ENCODE assay signal across 8 mouse cellular contexts in the genomic region with DNA sequence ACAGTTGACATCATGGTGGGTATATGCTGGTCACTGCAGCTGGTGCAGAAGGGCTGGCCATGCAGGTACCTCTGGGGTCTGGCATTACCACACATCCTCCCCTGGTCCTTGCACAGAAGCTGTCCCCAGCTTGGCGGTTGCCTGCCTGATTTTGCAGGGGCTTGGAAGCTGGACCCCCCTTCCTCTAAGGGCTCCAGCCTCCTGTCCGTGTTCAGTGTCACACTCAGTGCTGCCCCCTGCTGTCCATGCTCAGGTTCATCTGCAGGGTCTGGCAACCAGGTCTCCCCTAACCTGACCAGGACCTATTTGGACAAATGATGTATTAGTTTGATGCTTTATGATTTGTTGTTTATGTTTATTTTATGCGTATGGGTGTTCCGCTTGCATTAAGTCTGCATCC. TPM values are rescaled to one million over a fixed set of nuclear protein-coding genes. Genes with fewer than 3 reads are reported as not detected.
DNase-seq lines count a peak whose midpoint lies in the region; ATAC-seq and TF ChIP-seq lines count a peak whose summit lies in the region.

No protein-coding gene starts in this region.

- H3K79me2 ChIP-seq in heart, adult 2 months (replicated peaks; ENCODE audit: control insufficient read depth, insufficient read depth, low read length): no peaks in the 10 kb centered on the region
- H3K79me2 ChIP-seq in MEL (ENCODE audit: control insufficient read depth, insufficient read depth, low read length, poor library complexity): no peaks in the 10 kb centered on the region

- no peaks in the 10 kb centered on the region for H3K9me3 ChIP-seq in MEL (replicated peaks; ENCODE audit: insufficient read depth, low read length)
- H3K9me3 ChIP-seq in kidney, embryonic 14.5 days (ENCODE audit: control insufficient read depth, low read length): no peaks in the 10 kb centered on the region

- peak; percentile 69 for ATAC-seq in kidney, embryonic 14.5 days (ENCODE audit: low FRiP score, low TSS enrichment)

- peak in 1 of 2 experiments; percentile 46 for DNase-seq in heart, adult 2 months
- no peak for DNase-seq in heart, postnatal 25 days (ENCODE audit: low spot score)
- peak; percentile 30 for DNase-seq in 3134 (ENCODE audit: extremely low read depth, insufficient read length, low spot score)
- DNase-seq in MEL (ENCODE audit: low read depth, low spot score): peak; percentile 76
- DNase-seq in cerebellum, postnatal 10 days: peak; percentile 77 to 81
- peak; percentile 73 for DNase-seq in mesoderm, embryonic 11.5 days (ENCODE audit: low read depth, low spot score)
- peak; percentile 45 for DNase-seq in thymus, postnatal 0 days (ENCODE audit: low spot score)

- no peaks in the 10 kb centered on the region for H3K4me1 ChIP-seq in heart, adult 2 months (ENCODE audit: control insufficient read depth, insufficient read depth, low read length)
- H3K4me1 ChIP-seq in MEL (ENCODE audit: control insufficient read depth in 1 of 2, insufficient read depth in 2 of 2, low read length in 2 of 2): no peaks in the 10 kb centered on the region
- H3K4me1 ChIP-seq in kidney, embryonic 14.5 days (ENCODE audit: control insufficient read depth, insufficient read depth, low read length): no peaks in the 10 kb centered on the region

- H3K4me2 ChIP-seq in kidney, embryonic 14.5 days (replicated peaks; ENCODE audit: low read depth, low read length): no peak overlapping the region

- TF ChIP-seq POLR2A in heart, adult 2 months (IDR thresholded peaks at IDR 0.05; ENCODE audit: insufficient read depth, low read depth, low read length): no peak
- no peak for TF ChIP-seq POLR2A in MEL (IDR thresholded peaks at IDR 0.05; ENCODE audit: control insufficient read depth in 1 of 2, insufficient read depth in 1 of 2, low read depth in 1 of 2, low read length in 2 of 2, poor library complexity in 1 of 2)

- H3K27me3 ChIP-seq in heart, adult 2 months (ENCODE audit: control insufficient read depth, insufficient read depth, low read length): no peaks in the 10 kb centered on the region
- H3K27me3 ChIP-seq in MEL (ENCODE audit: control insufficient read depth in 1 of 2, insufficient read depth in 2 of 2, low read length in 2 of 2): no peaks in the 10 kb centered on the region
- no peaks in the 10 kb centered on the region for H3K27me3 ChIP-seq in kidney, embryonic 14.5 days (ENCODE audit: control insufficient read depth, insufficient read depth, low read length)

- no peak overlapping the region for H3K4me3 ChIP-seq in heart, adult 2 months
- H3K4me3 ChIP-seq in MEL (ENCODE audit: control insufficient read depth in 1 of 2, insufficient read depth in 1 of 2, low read depth in 2 of 2, low read length in 2 of 2): no peak overlapping the region
- H3K4me3 ChIP-seq in kidney, embryonic 14.5 days (ENCODE audit: low read length): no peak overlapping the region

- no peak overlapping the region for H3K9ac ChIP-seq in heart, adult 2 months (ENCODE audit: low read depth, low read length)
- H3K9ac ChIP-seq in MEL (ENCODE audit: control insufficient read depth, low read depth, low read length, poor library complexity, severe bottlenecking): no peak overlapping the region
- H3K9ac ChIP-seq in kidney, embryonic 14.5 days (ENCODE audit: low read depth, low read length): no peak overlapping the region

- no peak for TF ChIP-seq EP300 in heart, adult 2 months (IDR thresholded peaks at IDR 0.05; ENCODE audit: insufficient read depth, low read depth, low read length)
- no peak for TF ChIP-seq EP300 in MEL (IDR thresholded peaks at IDR 0.05; ENCODE audit: low read depth in 1 of 2, low read length in 2 of 2)

- H3K27ac ChIP-seq in heart, adult 2 months: no peak overlapping the region
- no peak overlapping the region for H3K27ac ChIP-seq in MEL (ENCODE audit: control insufficient read depth, low read depth, low read length)
- no peak overlapping the region for H3K27ac ChIP-seq in kidney, embryonic 14.5 days (ENCODE audit: low read depth, low read length)

- H3K36me3 ChIP-seq in heart, adult 2 months (ENCODE audit: control insufficient read depth, insufficient read depth, low read length): no peaks in the 10 kb centered on the region
- H3K36me3 ChIP-seq in MEL (ENCODE audit: control insufficient read depth in 1 of 2, insufficient read depth in 2 of 2, low read length in 2 of 2): peaks cover 0 to 4% of the 10 kb centered on the region in 2 experiments; a peak in 2 of 4 replicates
- peaks cover 43% of the 10 kb centered on the region for H3K36me3 ChIP-seq in kidney, embryonic 14.5 days (ENCODE audit: control insufficient read depth, insufficient read depth, low read length)

- WGBS in heart, adult 2 months: 74% methylated on average over 4 of the region's 4 CpGs
- WGBS in kidney, embryonic 14.5 days: 67% methylated on average over 4 of the region's 4 CpGs

- TF ChIP-seq RAD21 in MEL (IDR thresholded peaks at IDR 0.05; ENCODE audit: low read depth, low read length): no peak; the same call in 1 of the 2 replicates

- TF ChIP-seq CTCF in heart, adult 2 months (IDR thresholded peaks at IDR 0.05): peak; percentile 74
- peak; percentile 78 to 92 (median 87) for TF ChIP-seq CTCF in MEL (IDR thresholded peaks at IDR 0.05 in 2 of 3, conservative IDR thresholded peaks at IDR 0.05 in 1 of 3; ENCODE audit: control insufficient read depth in 1 of 3, insufficient read depth in 1 of 3, low read depth in 2 of 3, low read length in 3 of 3, poor library complexity in 1 of 3, severe bottlenecking in 1 of 3)

- intact Hi-C loops in heart, adult 2 months (cut with DNase I): no loop called here
- intact Hi-C loops in heart, postnatal 25 days (cut with DNase I): no loop called here

TF ChIP-seq in MEL, 35 proteins besides CTCF, POLR2A, EP300 and RAD21:
- TF ChIP-seq NRF1 (IDR thresholded peaks at IDR 0.05; ENCODE audit: insufficient read depth, low read depth, low read length, poor library complexity, severe bottlenecking) (no peak), MXI1 (IDR thresholded peaks at IDR 0.05; ENCODE audit: low read depth, low read length) (no peak), POLR2AphosphoS2 (IDR thresholded peaks at IDR 0.05; ENCODE audit: low read length) (peak; percentile 47; the same call in 1 of the 2 replicates), SMC3 (IDR thresholded peaks at IDR 0.05; ENCODE audit: low read depth, low read length) (peak; percentile 48)

RNA-seq across cellular contexts. Expression of a gene that starts 15.2 kb away (rescaled TPM):
- 10 to 100 TPM; 16.8 to 20.5 TPM for total RNA-seq in heart, adult 2 months (2021)
- polyA plus RNA-seq in heart, adult 2 months (2012; rRNA removed): 5.4 and 7.4 TPM in 2 replicates
- total RNA-seq in heart, postnatal 25 days (2021): 10 to 100 TPM; 14.4 to 15.8 TPM
- 333 and 340 TPM in 2 replicates for total RNA-seq in MEL (2012; rRNA removed)
- 100 to 1,000 TPM; 507 to 678 TPM for polyA plus RNA-seq in MEL (2012; ENCODE audit: insufficient read depth in 1 of 2, insufficient read length in 2 of 2, low read depth in 1 of 2, low replicate concordance in 2 of 2, missing spikeins in 1 of 2)
- 134 and 156 TPM in 2 replicates for polyA plus RNA-seq in kidney, embryonic 14.5 days (2014; fragmentation: Nextera tagmentation; extraction: Ambion mirVana)
- 113 and 144 TPM in 2 replicates for polyA plus RNA-seq in thymus, postnatal 0 days (2015; fragmentation: Nextera tagmentation; extraction: Ambion mirVana)

RNA-seq across cellular contexts. Expression of a gene that starts 15.2 kb away (rescaled TPM):
- 1 to 10 TPM; 3.7 to 4.1 TPM for total RNA-seq in heart, adult 2 months (2021)
- 4.3 and 5.2 TPM in 2 replicates for polyA plus RNA-seq in heart, adult 2 months (2012; rRNA removed)
- total RNA-seq in heart, postnatal 25 days (2021): 1 to 10 TPM; 3.7 to 4.0 TPM
- 14.0 and 16.8 TPM in 2 replicates for total RNA-seq in MEL (2012; rRNA removed)
- polyA plus RNA-seq in MEL (2012; ENCODE audit: insufficient read depth in 1 of 2, insufficient read length in 2 of 2, low read depth in 1 of 2, low replicate concordance in 2 of 2, missing spikeins in 1 of 2): 10 to 100 TPM in 1 of 2 experiments, not detected in 1; 17.5 TPM
- polyA plus RNA-seq in kidney, embryonic 14.5 days (2014; fragmentation: Nextera tagmentation; extraction: Ambion mirVana): 9.5 and 14.2 TPM in 2 replicates
- polyA plus RNA-seq in thymus, postnatal 0 days (2015; fragmentation: Nextera tagmentation; extraction: Ambion mirVana): 9.8 and 13.0 TPM in 2 replicates

RNA-seq across cellular contexts. Expression of a gene that starts 24.6 kb away (rescaled TPM):
- 10 to 100 TPM; 11.7 to 12.2 TPM for total RNA-seq in heart, adult 2 months (2021)
- 16.5 and 24.0 TPM in 2 replicates for polyA plus RNA-seq in heart, adult 2 months (2012; rRNA removed)
- 10 to 100 TPM; 12.5 to 14.3 TPM for total RNA-seq in heart, postnatal 25 days (2021)
- 76.4 and 78.9 TPM in 2 replicates for total RNA-seq in MEL (2012; rRNA removed)
- 10 to 100 TPM in 1 of 2 experiments, not detected in 1; 55.9 TPM for polyA plus RNA-seq in MEL (2012; ENCODE audit: insufficient read depth in 1 of 2, insufficient read length in 2 of 2, low read depth in 1 of 2, low replicate concordance in 2 of 2, missing spikeins in 1 of 2)
- polyA plus RNA-seq in kidney, embryonic 14.5 days (2014; fragmentation: Nextera tagmentation; extraction: Ambion mirVana): 103 and 114 TPM in 2 replicates
- polyA plus RNA-seq in thymus, postnatal 0 days (2015; fragmentation: Nextera tagmentation; extraction: Ambion mirVana): 103 and 126 TPM in 2 replicates

RNA-seq across cellular contexts. Expression of a gene that starts 40.4 kb away (rescaled TPM):
- under 1 TPM; 0.57 to 0.82 TPM for total RNA-seq in heart, adult 2 months (2021)
- 2.9 and 4.3 TPM in 2 replicates for polyA plus RNA-seq in heart, adult 2 months (2012; rRNA removed)
- under 1 TPM; 0.36 to 0.78 TPM for total RNA-seq in heart, postnatal 25 days (2021)
- 0.08 TPM in 1 of 2 replicates, not detected in the other for total RNA-seq in MEL (2012; rRNA removed)
- not detected for polyA plus RNA-seq in MEL (2012; ENCODE audit: insufficient read depth in 1 of 2, insufficient read length in 2 of 2, low read depth in 1 of 2, low replicate concordance in 2 of 2, missing spikeins in 1 of 2)
- not detected in 2 replicates for polyA plus RNA-seq in kidney, embryonic 14.5 days (2014; fragmentation: Nextera tagmentation; extraction: Ambion mirVana)
- polyA plus RNA-seq in thymus, postnatal 0 days (2015; fragmentation: Nextera tagmentation; extraction: Ambion mirVana): 0.06 and 0.08 TPM in 2 replicates

Comparison
In these comparisons a context has a peak if more than half of its experiments do, and no peak if none do; other contexts are left out.
1. RNA of a gene that starts 15.2 kb away (polyA plus RNA-seq): 507 to 678 TPM in MEL, 134 to 156 TPM in kidney, embryonic 14.5 days and 113 to 144 TPM in thymus, postnatal 0 days; 5.4 to 7.4 TPM in heart, adult 2 months; every median in the first group is over 10 times any median in the second.